Mouse (Mus musculus): ENCODE measurements around the gene Tnfsf13b.

GRCm38 (mm10) chr8:10061001-10061400, 54.7 kb downstream of the Tnfsf13b start:
- TF ChIP-seq TAL1 (IDR thresholded peaks at IDR 0.05; ENCODE audit: low read length) (no peak), GATA1 (IDR thresholded peaks at IDR 0.05; ENCODE audit: low read length) (no peak)
